Mouse (Mus musculus) lung, embryonic 14.5 days (tissue): Measurements from ENCODE around the gene Zfp708. TPM values are rescaled to one million over a fixed set of nuclear protein-coding genes. Genes with fewer than 3 reads are reported as not detected.

Source experiments
- ATAC-seq: fragments of 200-750 bp; cut with Nextera tagmentation; 2 replicates; pipeline ENCODE4 v1.8.0; 2017; ENCODE audit warnings: mild to moderate bottlenecking, moderate TSS enrichment, moderate library complexity; ENCODE audit not compliant: insufficient read depth
- DNase-seq: peaks from one replicate; pipeline ENCODE4 v3.0.0-alpha.2; 2015
- H3K27ac ChIP-seq: fragments of 300-500 bp; sonication (generic); 2 replicates; pipeline ENCODE4 v1.5.1; 2014; ENCODE audit warnings: low read depth, mild to moderate bottlenecking, moderate library complexity
- H3K27me3 ChIP-seq: fragments of 300-500 bp; sonication (generic); 2 replicates; pipeline ENCODE4 v1.6.1; 2014; ENCODE audit warnings: low read length, control low read depth; ENCODE audit not compliant: insufficient read depth
- H3K36me3 ChIP-seq: fragments of 300-500 bp; sonication (generic); 2 replicates; pipeline ENCODE4 v1.6.1; 2014; ENCODE audit warnings: control low read depth; ENCODE audit not compliant: insufficient read depth
- H3K4me1 ChIP-seq: fragments of 300-500 bp; sonication (generic); 2 replicates; pipeline ENCODE4 v1.6.1; 2014; ENCODE audit warnings: antibody characterized with exemption, control low read depth; ENCODE audit not compliant: insufficient read depth
- H3K4me2 ChIP-seq: fragments of 300-500 bp; sonication (generic); 2 replicates; pipeline ENCODE4 v1.6.1; 2014; ENCODE audit warnings: mild to moderate bottlenecking
- H3K4me3 ChIP-seq: fragments of 300-500 bp; sonication (generic); 2 replicates; pipeline ENCODE4 v1.5.1; 2014; ENCODE audit warnings: low read depth, low read length
- H3K9ac ChIP-seq: fragments of 300-500 bp; sonication (generic); 2 replicates; pipeline ENCODE4 v1.6.1; 2014
- H3K9me3 ChIP-seq: fragments of 300-500 bp; sonication (generic); 2 replicates; pipeline ENCODE4 v1.6.1; 2016; ENCODE audit warnings: low read depth, low read length, control low read depth
- CTCF ChIP-seq: IDR thresholded peaks from 2 replicates; pipeline ENCODE4 v1.5.1; 2016; ENCODE audit warnings: antibody characterized with exemption, low read depth
- WGBS: fragments of 180-500 bp; shearing (Covaris S2); extraction: QIAGEN DNeasy Blood & Tissue Kit; methylation state at CpG from one replicate; pipeline ENCODE4 v1.1.7; 2014; 5-methylcytosine and 5-hydroxymethylcytosine counted together
- polyA plus RNA-seq: library from polyadenylated mRNA; unstranded; fragments of >200 nt; fragmentation: Nextera tagmentation; extraction: Ambion mirVana; gene quantifications from 2 replicates; pipeline ENCODE4 v1.2.1, GENCODE M21; 2014

Zfp708 gene
- polyA plus RNA-seq, 1 experiment from 2014 or later, result 6.5 TPM

DNA sequence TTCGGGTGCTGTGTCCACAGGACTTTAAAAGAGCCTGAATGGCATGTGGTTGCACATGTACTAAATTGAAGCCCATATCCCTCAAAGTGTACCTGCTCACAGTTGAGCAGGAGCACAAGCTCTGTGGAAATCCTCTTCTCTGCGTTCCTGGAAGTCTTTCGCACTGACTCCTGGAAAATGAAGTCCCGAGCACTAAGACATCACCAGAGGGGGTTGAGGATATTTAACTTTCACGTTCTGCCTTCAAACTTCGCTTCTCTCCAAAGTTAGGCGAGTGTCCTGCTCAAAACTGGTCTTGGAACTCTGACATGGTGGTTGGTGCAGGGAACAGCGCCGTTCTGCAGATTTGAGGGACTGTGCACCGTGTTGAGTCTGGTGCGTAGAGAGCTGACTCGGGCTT lies 14.3 kb upstream of the Zfp708 start:
- no peak for ATAC-seq
- H3K4me3 ChIP-seq, result no peak overlapping the region
- H3K27ac ChIP-seq, result no peak overlapping the region
- no peaks in the 10 kb centered on the region for H3K36me3 ChIP-seq
- no peaks in the 10 kb centered on the region for H3K9me3 ChIP-seq
- TF ChIP-seq CTCF, result no peak
- 79% methylated on average over 12 of the region's 12 CpGs for WGBS
- no peaks in the 10 kb centered on the region for H3K27me3 ChIP-seq
- H3K4me2 ChIP-seq, result no peak overlapping the region
- H3K9ac ChIP-seq, result no peak overlapping the region
- peaks cover 6% of the 10 kb centered on the region; the same call in 1 of the 2 replicates for H3K4me1 ChIP-seq
- DNase-seq, result no peak

DNA sequence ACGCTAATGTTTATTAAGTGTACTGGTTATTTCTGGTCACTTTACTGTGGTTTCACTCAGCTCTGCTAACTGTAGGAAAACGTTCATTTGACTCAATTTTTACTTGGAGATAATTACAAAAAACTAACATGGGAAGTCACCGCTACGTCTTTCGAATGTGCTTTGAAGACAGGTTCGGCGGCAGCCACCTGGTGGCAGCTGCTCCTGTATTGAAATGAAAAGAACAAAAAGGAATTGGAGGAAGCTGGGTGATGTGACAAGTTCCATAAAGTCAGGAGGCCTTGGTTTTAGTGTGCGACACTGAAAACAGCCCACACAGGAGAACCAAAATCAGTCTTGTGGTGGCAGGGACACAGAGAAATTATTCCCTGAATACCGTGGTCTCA lies 11.0 kb upstream of the Zfp708 start:
- Histone ChIP-seq H3K4me1 (peaks cover 6% of the 10 kb centered on the region; the same call in 1 of the 2 replicates), H3K4me3 (peak overlapping the region; percentile 53), H3K4me2 (peak overlapping the region; percentile 67), H3K27ac (no peak overlapping the region), H3K9ac (peak overlapping the region; percentile 30; the same call in 1 of the 2 replicates), H3K36me3 (peaks cover 4% of the 10 kb centered on the region; the same call in 1 of the 2 replicates), H3K9me3 (peaks cover 4% of the 10 kb centered on the region; the same call in 1 of the 2 replicates), H3K27me3 (no peaks in the 10 kb centered on the region)
- TF ChIP-seq CTCF, result no peak
- ATAC-seq (peak; percentile 47), DNase-seq (no peak)
- WGBS, result 8% methylated on average over 9 of the region's 9 CpGs

DNA sequence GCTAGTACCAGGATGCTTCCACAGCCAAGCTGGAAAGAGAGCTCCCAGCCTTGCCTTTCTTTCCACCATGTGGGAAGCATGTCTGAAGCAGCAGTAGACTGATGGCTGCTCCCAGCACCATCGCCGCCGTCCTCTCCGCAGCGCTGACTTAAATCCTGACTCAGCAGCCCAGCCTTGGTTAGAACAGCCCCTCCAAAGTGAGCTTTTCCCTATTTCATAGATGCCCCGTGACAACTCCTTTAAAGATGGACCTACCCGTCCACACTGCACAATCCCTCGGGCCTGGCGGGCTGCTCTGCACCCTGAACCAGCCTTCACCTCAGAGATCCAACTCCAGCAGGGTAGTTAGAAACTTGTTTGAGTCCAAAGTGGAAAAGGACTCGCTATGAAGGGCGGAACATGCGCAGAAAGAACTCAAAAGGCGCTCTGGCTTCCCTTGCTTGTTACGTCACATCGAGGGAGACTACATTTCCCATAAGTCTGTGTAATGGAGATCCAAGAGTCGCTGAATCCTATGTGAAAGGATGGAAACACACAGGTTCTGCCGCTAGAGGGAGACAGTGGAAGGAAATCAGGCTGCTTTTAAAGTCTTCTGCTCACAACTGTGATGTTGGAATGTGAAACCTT lies 10.5 kb upstream of the Zfp708 start, which contains the start of gene Gm28557:
TSS of gene Gm28557 (minus strand) at position 411 of the 627 bp plus-strand sequence.
- WGBS, result 0% methylated on average over 17 of the region's 17 CpGs
- peak; percentile 99 for DNase-seq
- H3K9ac ChIP-seq, result peak within 1 kb of the TSS; percentile 71

DNA sequence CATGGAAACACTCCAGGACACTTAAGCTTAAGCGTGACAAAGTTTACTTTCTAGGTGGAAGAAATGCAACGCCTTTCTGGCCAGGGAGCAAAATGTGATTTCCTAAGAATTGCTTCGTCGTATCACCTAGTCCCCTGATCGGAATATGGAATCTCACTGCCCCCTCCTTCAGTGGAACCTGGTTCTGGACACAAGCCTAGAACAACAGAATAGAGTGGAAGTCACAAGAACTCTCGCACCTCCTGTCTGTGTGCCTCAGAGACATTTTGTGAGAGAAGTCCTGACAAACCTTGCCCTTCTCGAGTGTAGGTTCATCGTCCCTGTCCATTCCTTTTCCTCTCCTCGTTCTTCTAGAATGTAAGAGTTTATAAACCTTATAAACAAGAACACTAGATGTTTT lies 9.9 kb upstream of the Zfp708 start:
- peak; percentile 21 for DNase-seq
- Histone ChIP-seq H3K4me1 (peaks cover 6% of the 10 kb centered on the region; the same call in 1 of the 2 replicates), H3K27ac (peak overlapping the region; percentile 83; the same call in 1 of the 2 replicates), H3K9ac (peak overlapping the region; percentile 71), H3K4me3 (peak overlapping the region; percentile 53), H3K4me2 (peak overlapping the region; percentile 67), H3K9me3 (peaks cover 4% of the 10 kb centered on the region; the same call in 1 of the 2 replicates), H3K36me3 (peaks cover 4% of the 10 kb centered on the region; the same call in 1 of the 2 replicates), H3K27me3 (no peaks in the 10 kb centered on the region)
- no peak for TF ChIP-seq CTCF
- peak; percentile 5; the same call in 1 of the 2 replicates for ATAC-seq
- WGBS, result 47% methylated on average over 9 of the region's 9 CpGs

More for the DNA sequence above, 10.5 kb upstream of the Zfp708 start, which contains the start of gene Gm28557:
- peaks cover 6% of the 10 kb centered on the region; the same call in 1 of the 2 replicates for H3K4me1 ChIP-seq
- peaks cover 4% of the 10 kb centered on the region; the same call in 1 of the 2 replicates for H3K9me3 ChIP-seq
- H3K27ac ChIP-seq, result peak within 1 kb of the TSS; percentile 83
- H3K4me2 ChIP-seq, result peak within 1 kb of the TSS; percentile 67
- no peaks in the 10 kb centered on the region for H3K27me3 ChIP-seq
- peak within 1 kb of the TSS; percentile 53 for H3K4me3 ChIP-seq
- peak; percentile 90 for TF ChIP-seq CTCF
- peaks cover 4% of the 10 kb centered on the region; the same call in 1 of the 2 replicates for H3K36me3 ChIP-seq
- ATAC-seq, result peak; percentile 98

DNA sequence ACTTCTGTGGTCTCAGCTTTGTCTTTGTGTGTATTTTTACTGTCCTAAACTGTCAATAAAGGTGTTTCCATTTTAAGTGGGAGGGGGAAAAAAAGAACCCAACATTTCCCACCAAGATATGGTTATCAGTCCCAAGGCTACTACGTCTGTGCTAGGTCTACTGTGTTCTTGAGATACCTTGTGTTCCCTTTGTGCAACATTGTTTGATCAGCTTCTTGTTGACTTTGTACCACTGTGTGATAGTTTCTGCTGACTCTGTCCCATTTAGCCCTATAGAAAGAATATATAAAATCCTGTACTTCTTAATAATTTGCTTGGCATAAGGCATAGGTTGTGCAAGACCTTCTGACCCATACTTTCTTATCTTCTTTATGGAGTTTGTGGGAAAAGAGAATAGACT lies 7.6 kb downstream of the Zfp708 start:
- Histone ChIP-seq H3K9me3 (no peaks in the 10 kb centered on the region), H3K4me1 (no peaks in the 10 kb centered on the region), H3K9ac (no peak overlapping the region), H3K4me2 (no peak overlapping the region), H3K27me3 (no peaks in the 10 kb centered on the region), H3K4me3 (no peak overlapping the region), H3K36me3 (no peaks in the 10 kb centered on the region), H3K27ac (no peak overlapping the region)
- no peak for TF ChIP-seq CTCF
- ATAC-seq, result no peak
- DNase-seq, result no peak
- 63% methylated on average over 1 of the region's 1 CpGs for WGBS

DNA sequence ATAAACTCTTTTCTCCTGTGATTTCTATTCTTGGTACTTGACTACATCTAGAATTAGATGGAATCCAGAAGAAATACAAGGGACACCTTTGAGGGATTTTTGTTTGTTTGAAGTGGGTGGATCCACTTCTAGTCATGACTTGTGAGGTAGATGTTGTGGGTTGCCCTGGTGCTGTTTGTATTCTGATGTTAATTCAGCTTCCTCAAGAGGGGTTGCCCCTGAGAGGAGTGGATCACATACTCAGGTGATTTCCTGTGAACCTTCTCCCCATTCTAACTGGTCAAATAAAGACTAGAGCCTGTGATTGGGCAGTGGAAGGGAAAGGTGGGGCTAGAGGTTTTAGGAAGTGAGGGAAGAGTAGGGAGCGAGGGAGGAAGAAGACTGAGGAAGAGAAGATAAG lies 15.8 kb downstream of the Zfp708 start:
- ATAC-seq (no peak), DNase-seq (no peak)
- WGBS, result 69% methylated on average over 1 of the region's 1 CpGs
- peak overlapping the region; percentile 68 for H3K9ac ChIP-seq
- peak overlapping the region; percentile 55 for H3K4me3 ChIP-seq
- H3K9me3 ChIP-seq, result no peaks in the 10 kb centered on the region
- H3K27me3 ChIP-seq, result no peaks in the 10 kb centered on the region
- peak overlapping the region; percentile 68 for H3K4me2 ChIP-seq
- H3K27ac ChIP-seq, result peak overlapping the region; percentile 92
- 0 out of 2 replicates have a peak, but pooled peaks cover 2% of the 10 kb centered on the region for H3K36me3 ChIP-seq
- TF ChIP-seq CTCF, result no peak
- H3K4me1 ChIP-seq, result 0 out of 2 replicates have a peak, but pooled peaks cover 5% of the 10 kb centered on the region

DNA sequence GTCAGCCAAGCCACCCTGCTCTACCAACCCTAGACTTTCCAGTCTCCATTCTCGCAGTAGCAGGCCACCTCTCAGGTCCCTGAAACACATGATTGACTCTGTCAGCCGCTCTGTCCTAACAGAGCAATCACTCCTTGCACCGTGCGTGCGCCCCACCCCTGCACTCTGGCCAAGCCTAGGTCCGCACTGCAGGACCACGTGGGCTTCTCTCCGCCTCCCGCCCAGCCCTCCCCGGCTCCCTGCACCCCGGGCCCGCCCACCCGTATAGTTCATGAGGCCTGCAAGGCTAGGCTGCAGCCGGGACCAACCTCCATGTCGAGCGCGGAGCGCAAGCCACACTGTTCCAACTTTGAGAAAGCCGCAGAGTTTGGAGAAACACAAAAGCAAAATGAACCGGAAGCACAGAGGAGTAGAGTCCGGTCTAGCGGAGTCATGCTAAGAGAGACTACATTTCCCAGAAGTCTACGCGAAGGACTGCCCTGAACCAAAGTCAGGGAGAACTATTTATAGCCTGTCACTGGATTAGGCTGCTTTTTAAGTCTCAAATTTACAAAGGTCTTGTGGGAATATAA lies 16.5 kb downstream of the Zfp708 start:
- Histone ChIP-seq H3K4me3 (peak overlapping the region; percentile 55), H3K27me3 (no peaks in the 10 kb centered on the region), H3K36me3 (0 out of 2 replicates have a peak, but pooled peaks cover 2% of the 10 kb centered on the region), H3K27ac (peak overlapping the region; percentile 92), H3K4me2 (peak overlapping the region; percentile 68), H3K4me1 (0 out of 2 replicates have a peak, but pooled peaks cover 5% of the 10 kb centered on the region), H3K9me3 (no peaks in the 10 kb centered on the region), H3K9ac (peak overlapping the region; percentile 68)
- peak; percentile 90 for DNase-seq
- WGBS, result under 1% methylated on average over 24 of the region's 24 CpGs
- ATAC-seq, result peak; percentile 100
- 0 out of 2 replicates have a peak, but pooled peaks have one; percentile 1 for TF ChIP-seq CTCF
